Mouse (Mus musculus) frontal cortex, postnatal 10 days (tissue): Measurements from ENCODE around the gene Gm20388.

ENCODE experiments used
- DNase-seq, 2 experiments: peaks; one replicate each; pipeline ENCODE4 v3.0.0; 2022; ENCODE audit warnings: low spot score in 2 of 2, mixed read lengths in 1 of 2

Gene Gm20388

DNA sequence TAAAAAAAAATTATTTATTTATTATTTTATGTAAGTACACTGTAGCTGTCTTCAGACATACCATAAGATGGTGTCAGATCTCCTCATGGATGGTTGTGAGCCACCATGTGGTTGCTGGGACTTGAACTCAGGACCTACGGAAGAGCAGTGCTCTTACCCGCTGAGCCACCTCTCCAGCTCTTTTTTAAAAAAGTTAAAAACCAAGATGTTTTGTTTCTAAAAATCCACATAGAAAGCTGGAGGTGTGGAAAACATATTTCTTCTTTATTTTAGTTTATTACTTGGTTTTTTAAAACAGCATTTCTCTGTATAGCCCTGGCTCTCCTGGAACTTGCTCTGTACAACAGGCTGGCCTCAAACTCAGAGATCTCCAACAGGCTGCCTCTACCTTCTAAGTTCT, 3417.9 kb downstream of the Gm20388 start:
- DNase-seq = no peak

DNA sequence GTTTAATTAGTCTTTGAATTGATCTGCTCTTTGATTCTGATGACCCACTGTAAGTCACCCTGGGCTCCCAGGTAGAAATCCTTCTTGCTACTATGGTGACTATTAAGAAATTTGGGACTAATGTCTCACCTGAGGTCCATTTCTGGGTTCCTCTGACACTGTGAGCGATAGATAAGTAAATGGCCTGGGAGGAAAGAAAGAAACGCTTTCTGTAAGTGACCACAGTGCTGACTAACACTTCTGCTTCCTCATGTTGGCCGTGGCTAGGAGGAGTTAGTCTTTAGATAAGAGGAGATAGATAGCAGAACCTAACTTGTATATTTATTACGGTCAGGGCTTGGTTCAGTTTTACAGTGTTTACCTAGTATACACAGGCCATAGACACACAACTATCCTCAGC, 3418.7 kb downstream of the Gm20388 start:
- no peak for DNase-seq

DNA sequence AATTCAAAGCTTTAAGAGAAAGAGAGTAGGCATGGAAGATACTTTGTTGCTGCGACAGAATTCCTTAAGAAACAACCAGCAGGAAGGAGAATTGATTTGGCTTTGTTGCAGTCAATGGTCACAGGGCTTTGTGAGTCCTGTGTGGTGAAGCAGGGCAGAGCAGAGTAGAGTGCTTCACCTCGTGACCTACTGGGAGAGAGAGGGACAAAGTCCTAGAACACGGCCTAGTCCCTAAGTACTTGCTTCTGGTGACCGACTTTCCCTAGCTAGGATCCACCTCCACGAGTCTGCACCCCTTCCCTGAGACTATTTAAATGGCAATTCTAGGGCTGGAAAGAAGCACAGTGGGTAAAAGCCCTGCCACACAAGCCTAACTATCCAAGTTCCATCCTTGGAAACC, 3419.3 kb downstream of the Gm20388 start:
- DNase-seq = no peak

DNA sequence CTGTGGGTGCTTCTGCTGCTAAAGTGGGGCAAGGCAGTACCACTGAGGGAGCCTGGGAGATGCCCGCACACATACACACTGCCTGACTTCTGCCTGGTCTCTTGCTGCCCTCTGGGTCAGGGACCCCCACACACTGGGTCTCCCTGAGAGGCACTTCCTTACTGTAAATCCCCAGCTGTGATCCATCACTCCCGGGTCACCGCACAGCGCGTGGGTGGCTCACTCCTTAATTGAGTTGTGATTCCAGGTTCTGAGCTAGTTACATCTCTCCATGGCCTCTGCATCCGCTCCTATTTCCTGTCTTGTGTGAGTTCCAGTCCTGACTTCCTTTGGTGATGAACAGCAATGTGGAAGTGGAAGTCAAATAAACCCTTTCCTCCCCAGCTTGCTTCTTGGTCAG, 3420.1 kb downstream of the Gm20388 start:
- no peak for DNase-seq

DNA sequence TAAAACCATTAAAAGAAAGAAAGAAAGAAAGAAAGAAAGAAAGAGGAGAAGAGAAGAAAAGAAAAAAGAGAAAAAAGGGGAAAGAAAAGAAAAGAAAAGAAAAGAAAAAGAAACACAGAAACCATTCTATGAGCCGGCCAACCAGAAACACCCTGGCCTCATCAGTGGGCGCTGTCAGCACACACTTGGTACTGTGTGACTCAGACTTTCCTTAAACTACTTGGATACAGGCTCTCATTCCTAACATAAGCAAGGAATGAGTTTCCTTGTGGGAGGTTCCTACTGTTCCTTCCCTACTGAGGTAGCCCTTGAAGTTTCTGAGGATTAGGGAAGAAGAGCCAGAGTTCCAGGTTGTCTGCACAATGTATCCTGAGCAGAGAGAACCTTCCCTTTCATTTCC, 3420.7 kb downstream of the Gm20388 start:
- no peak for DNase-seq

DNA sequence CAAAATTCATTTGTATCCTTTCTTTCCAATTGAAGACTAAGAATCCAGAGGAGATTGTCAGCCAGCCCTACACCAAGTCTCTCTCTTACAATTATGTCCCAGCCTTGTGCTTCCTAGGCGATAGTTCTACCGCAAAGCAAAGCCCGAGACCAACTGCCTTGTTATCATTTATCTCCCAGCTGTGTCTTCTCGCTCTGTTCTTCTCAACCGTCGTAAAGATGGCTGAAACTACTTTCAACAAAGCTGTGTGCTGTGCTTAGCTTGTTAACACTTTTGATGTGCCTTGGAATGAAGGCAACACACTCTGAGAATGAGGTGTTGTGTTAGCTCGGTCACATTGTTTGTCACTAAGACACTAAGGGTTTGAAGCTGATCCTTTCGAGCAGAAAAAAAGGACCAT, 3421.2 kb downstream of the Gm20388 start:
- DNase-seq = no peak

DNA sequence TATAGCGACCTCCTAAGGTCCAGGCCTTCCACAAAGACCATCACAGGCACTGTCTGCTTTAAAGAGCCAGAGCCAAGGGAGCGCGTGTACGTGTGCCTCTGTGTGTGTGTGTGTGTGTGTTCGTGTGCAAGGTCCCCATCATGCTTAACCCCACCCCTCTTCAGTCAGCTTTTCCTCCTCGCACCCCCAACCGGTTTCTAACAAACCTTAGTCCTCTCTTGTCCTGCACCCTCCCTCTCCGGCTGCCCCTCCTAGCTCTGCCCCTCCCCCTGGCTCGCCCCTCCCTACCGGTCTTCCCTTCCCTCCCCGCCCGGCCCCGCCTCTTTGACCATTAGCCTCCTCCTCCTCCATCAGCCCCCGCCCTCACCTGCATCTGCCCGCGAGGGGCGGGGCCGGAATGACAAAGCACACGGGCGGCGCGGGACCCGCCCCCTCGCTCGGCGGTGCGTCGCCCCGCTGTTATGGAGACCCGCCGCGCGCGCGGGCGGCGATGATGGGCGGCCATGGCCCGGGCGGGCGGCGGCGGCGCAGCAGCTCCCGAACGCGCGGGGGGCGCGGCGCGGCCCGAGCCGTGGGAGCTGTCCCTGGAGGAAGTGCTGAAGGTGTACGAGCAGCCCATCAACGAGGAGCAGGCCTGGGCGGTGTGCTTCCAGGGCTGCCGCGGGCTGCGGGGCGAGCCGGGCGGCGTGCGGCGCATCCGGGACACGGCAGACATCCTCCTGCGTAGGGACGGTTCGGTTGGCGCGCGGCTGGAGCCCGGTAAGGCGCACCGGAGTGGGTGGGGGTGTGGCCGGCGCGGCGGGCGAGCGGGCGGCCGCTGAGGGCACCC, 3421.8 kb downstream of the Gm20388 start, which contains the start of gene Spire2:
TSS of gene Spire2 (plus strand) at position 452 of the 829 bp plus-strand sequence.
- DNase-seq = peak; percentile 54 to 62

DNA sequence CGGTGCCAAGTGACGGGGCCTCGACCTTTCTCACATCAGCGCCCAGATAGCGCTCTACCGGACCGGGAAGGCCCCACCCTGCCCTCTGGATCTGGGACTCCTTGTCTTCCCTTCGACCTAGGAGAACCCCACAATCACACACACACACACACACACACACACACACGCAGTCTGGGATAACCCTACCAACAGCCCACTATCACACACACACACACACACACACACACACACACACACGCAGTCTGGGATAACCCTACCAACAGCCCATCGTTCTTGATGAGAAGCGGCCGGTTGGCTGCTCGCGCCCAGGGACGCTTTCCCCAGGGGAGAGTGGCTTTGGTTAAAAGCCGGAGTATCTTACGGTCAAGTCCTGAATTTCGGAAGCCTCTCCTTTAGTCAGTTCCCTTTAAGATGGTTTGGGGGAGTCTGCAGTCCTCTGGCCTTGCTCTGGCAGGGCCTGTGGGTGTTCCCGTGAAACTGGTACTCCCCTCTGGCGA, 3422.5 kb downstream of the Gm20388 start:
- no peak for DNase-seq

DNA sequence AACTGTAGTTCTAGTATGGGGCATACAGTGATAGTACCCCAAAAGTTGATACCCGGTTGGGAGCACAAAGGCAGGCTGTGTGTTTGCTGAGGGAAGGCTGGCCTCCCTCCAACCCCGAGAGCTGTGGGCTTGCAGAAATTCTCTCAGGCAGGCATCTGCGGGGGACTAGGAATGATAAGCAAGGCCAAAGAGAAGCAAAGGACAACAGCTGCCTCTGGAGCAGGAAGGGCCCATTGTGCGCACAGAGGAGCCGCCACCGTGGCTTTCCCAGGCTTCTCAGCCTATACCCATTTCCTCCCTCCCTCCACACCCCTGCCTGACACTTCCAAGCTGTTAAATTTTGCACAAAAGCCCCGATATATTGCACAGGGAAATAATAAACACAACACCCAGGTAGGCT, 3423.2 kb downstream of the Gm20388 start:
- DNase-seq = peak in 1 of 2 experiments; percentile 33

DNA sequence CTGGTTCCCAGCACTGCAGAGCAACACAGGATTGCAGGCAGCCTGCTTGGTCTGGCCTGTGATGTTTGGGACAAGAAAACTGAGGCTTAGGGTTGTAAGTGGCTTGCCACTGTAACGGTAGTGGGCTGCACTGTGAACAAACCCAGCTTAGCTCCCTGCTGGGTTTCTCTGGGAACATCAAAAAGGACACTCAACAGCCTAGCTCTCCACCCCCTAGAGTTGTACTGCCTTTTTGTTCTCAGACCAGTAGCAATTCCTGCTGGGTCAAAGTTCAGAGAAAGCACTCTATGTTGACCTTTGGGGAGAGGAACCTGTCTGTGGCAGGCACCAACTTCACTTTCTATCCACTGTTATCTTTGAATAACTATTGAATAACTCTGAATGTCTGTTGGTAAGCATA, 3423.8 kb downstream of the Gm20388 start:
- no peak for DNase-seq

DNA sequence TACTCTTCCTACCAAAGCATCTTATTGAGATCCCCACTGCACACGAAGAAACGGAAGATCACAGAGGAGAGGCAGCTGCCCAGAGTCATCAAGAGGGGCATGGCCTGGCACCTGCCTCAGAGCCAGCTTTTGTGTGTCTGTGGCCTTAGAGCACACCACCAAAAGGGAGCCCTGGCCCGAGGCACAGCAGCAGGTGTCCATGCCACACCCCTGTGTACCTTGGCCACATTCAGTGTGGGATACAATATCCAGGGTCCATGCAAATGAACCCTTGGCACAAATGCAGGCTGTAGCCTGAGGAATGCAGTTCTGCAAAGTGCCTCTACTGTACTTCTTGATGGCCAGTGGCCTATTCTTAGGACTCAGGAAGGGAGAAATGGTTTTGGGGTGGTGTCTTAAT, 3426.8 kb downstream of the Gm20388 start:
- DNase-seq = no peak

DNA sequence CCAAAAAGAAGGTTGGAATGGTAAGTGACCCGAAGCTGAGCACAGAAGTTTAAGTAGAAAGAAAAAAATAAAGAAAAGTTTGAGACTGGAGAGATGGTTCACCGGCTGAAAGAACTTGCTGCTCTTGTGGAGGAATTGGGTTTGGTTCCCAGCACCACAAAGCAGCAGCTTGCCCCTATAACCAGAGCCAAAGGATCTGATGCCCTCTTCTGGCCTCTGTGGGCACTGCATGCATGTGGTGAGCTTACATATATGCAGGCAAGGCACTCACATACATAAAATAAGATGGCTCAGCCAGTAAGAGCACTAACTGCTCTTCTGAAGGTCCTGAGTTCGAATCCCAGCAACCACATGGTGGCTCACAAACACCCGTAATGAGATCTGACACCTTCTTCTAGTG, 3429.4 kb downstream of the Gm20388 start:
- DNase-seq = no peak

DNA sequence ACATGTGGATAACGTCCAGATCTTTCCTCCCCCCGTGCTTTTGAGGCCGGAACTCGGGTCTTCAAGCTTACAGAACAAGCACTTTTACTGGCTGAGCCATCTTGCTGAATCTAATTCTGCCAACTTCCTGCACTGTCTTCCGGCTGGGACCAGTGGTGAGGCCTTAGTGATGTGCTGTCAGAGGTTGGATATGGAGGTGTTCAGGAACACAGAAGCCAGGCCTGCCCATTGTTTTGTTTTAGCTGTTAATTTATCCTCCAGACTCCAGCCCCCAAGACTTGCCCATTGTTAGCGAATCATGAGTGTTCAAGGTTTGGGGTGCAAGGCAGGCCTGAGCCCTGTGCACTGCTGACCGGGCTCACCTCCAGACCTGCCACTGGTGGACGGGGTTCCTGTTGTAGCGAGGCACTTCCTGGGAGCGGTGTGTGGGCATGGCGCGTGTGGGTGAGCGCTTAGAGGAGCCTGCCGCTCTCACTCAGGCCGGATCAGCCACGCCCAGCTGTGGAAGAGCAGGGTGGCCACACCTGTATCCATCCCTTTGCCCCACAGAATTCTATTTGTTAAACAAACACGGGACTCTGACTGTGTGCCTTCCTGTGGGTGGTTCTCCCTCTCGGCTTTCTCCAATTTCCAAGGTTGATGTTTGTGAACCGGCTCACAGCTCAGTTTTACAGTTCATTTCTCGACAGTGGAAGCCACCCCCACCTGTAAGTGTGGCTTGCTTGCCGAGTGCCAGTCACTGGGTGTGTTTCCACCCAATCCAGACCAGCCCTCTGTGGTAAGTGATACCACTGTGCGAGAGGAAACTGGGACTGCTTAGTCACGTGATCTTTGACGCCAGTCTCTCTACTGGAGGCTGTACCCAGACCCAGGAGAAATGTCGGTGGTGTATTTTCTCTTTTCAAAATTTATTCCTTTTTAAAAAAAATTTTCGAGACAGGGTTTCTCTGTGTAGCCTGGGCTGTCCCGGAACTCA, 3430.7 kb downstream of the Gm20388 start:
- DNase-seq = no peak

DNA sequence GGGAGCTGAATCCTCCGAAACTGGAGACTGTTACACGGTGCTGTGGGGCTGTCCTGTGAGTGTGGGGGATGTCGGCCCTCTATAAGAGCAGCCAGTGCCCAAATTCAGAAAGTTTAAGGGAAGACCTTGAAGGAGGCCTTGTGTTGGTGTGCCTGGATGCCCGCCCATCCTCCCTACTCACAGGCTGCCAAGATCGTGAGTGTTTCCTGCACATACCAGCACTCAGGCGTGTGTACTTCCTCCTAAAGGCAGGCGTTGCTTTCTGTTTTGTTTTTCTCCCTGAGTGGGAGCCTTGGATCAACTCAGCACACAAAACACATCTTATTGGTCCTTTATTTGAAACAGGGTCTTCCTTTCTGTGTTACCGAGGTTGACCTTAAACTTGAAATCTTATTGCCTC, 3431.6 kb downstream of the Gm20388 start:
- no peak for DNase-seq

DNA sequence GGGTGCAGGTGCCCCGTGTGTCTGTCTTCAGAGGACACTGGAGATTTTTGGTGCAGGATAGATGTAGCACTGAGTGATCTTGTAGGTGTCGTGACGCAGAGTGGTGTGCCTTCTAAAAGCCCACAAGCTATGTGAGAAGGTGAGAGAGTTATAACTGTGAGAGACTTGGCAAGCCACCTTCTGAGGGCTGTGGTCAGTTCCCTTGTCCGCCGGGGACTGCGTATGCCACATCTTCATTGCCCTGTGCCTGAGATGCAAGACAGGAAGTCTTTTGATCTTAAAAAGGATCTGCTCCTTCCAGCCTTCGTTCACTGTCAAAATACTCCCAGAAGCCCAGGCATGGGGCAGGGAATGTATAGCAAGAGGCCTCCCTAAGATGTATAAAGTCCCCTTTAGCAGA, 3432.3 kb downstream of the Gm20388 start:
- DNase-seq = no peak

DNA sequence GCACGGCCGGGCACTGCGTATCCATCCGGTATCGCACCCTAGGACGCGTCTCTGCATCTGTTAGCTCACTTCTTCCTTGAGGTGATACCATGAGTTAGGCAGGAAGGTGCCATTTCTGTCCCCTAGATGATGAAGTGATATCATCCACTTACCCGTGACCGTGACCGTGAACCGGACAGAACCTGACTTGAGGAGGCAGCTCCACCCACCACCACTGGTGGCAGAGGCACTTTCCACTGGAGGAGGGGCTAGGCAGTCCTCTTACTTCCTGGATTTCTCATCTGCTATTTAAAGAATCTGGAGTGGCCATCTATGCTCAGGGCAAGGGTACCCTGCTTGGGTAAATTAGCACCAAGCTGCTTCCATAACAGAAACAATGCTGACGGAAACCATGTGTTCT, 3432.8 kb downstream of the Gm20388 start:
- no peak for DNase-seq

DNA sequence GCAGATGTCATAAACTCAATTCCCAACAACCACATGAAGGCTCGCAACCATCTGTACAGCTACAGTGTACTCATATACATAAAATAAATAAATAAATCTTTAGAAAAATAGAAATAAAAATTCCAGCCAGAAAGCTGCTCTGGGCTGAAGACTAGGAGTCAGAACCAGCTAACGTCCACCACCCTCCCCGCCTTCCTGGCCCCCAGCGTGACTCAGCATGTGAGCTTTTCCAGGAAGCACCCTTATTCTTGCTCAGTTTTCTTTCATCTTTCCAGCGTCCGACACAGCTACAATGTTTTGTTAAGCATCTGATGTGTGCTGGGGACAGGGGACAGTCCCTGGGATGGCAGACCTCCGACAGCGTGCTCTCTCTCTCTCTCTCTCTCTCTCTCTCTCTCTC, 3434.5 kb downstream of the Gm20388 start:
- no peak for DNase-seq

DNA sequence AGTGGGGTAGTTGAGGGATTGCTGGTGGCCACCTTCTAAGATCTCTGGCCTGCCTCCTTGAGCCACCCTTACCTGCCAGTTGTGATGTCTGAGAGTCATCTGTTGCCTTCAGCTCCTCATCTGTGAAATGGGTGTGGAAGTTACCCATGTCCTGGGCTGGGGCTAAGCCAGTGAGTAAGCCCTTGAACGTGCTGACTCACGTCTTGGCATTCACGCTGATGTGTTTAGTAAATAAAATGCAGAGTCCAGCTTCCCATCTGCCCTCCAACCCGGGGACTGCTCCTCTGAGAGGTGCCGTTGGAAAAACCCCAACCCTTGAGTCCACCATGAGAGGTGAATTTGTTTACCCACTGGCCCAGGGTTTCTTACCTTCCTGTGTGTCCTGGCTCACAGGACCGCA, 3435.2 kb downstream of the Gm20388 start:
- DNase-seq = no peak

DNA sequence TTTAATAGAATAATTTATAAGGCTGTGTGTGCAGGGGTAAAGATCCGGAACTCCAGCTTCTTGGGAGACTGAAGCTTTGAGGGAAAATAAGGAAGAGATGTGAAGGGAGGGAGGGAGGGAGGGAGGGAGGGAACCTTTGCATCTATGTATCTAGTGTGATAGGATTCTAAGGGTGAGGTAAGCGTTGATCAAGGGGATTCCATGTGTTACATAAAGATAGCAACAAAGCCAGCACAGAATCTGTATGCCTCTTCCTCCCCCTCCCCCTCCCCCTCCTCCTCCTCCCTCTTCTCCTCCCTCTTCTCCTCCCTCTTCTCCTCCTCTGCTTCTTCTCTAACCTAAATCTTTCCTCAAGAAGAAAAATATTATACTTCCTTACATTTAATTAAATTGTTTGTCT, 3436.7 kb downstream of the Gm20388 start:
- no peak for DNase-seq

DNA sequence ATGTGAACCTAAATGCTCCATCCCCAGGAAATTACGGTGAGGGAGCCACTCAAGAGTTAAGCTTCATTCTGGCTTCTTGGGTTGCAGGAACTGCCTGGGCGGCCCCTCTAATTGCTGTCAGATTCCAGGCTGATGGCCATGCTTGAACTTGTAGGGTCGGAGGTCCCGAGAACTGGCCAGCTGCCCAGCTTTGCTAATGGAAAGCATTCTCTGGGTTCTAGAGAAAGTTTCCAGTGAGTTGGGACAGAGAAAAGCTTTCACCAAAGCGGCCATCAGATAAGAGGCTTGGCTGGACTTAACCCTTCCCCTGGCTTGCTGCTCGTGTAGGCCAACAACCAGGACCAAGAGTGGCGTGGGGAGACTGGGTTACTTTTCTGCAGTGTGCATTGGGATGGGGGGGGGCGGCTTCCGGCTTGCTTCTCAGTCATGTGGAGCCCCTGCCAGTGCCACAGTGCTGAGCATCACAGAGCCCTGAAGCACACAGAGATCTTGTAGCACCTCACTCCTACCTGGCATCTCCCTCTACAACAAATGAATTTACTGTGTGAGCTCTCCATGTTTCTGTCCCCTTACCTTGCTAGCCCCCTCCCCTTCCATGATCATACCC, 3437.7 kb downstream of the Gm20388 start:
- DNase-seq = peak in 1 of 2 experiments; percentile 40

DNA sequence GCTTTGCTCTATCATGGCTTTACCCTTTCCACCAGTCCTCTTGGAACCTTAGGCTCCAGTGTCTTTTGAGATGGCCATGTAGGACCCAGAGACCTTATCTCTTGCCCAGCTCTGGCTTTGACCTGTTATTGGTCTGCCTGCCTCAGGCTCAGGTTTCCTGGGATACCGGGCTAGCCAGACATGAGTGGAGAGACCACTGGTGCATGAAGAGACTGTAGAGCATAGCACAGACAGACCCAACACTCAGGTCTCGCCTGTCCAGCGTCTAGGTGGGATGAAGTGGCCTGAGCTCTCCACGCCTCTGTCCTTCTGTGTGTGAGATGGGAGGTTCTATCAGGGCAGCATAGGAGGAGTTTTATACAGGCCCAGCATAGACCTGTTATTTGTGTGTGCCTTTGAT, 3438.4 kb downstream of the Gm20388 start:
- no peak for DNase-seq

DNA sequence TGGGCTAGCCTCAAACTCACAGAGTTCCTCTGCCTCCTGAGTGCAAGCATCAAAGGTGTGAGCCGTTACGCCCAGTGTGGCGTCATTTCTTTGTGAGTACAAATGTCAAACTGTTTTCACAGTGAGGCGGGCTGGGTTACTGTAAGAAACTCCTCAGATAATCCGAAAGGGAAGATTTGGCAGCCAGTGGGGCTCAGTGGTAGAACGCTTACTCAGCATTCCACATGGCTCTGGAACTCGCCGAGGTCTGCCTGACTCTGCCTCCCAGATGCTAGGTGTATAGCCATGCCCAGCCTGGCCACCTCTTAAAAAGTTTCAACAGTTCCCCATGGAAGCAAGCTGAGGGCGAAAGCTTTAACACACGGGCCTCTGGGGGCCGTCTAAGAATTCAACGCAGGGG, 3441.5 kb downstream of the Gm20388 start:
- DNase-seq = no peak
